Mouse (Mus musculus): Measurements from ENCODE around the gene Npff. TPM values are rescaled to one million over a fixed set of nuclear protein-coding genes. Genes with fewer than 3 reads are reported as not detected.

The Npff gene
- polyA plus RNA-seq, 1 experiment from 2014 or later, result 1.6 TPM

- Histone ChIP-seq H3K36me3 (ENCODE audit: insufficient read depth, low read length) (peaks cover 5% of the 10 kb centered on the region; the same call in 1 of the 2 replicates), H3K9me3 (replicated peaks; ENCODE audit: low read length) (no peaks in the 10 kb centered on the region), H3K4me2 (ENCODE audit: low read length) (peak within 1 kb of the TSS; percentile 84), H3K9ac (ENCODE audit: low read depth, low read length) (peak within 1 kb of the TSS; percentile 71), H3K27me3 (ENCODE audit: insufficient read depth, low read length) (no peaks in the 10 kb centered on the region), H3K4me1 (replicated peaks; ENCODE audit: insufficient read depth, low read length) (peaks cover 14% of the 10 kb centered on the region), H3K4me3 (replicated peaks; ENCODE audit: low read depth, low read length) (peak within 1 kb of the TSS; percentile 67), H3K27ac (peak within 1 kb of the TSS; percentile 97)
- ATAC-seq (replicated peaks; ENCODE audit: low FRiP score, low read depth) (peak; percentile 91), DNase-seq (ENCODE audit: low spot score) (peak; percentile 100)
- under 1% methylated on average over 59 of the region's 60 CpGs for WGBS
- TF ChIP-seq CTCF (IDR thresholded peaks at IDR 0.05; ENCODE audit: low read depth), result no peak
Observed at GRCm38 (mm10) chr15:102517976-102518858, 6.5 kb downstream of the Npff start, which contains the start of gene Tarbp2. Gene Tarbp2 (plus strand): TSS chr15:102518192.

- Histone ChIP-seq H3K4me3 (replicated peaks; ENCODE audit: low read depth, low read length) (peak overlapping the region; percentile 67), H3K9ac (ENCODE audit: low read depth, low read length) (peak overlapping the region; percentile 58; the same call in 1 of the 2 replicates), H3K27me3 (ENCODE audit: insufficient read depth, low read length) (no peaks in the 10 kb centered on the region), H3K27ac (peak overlapping the region; percentile 79), H3K36me3 (ENCODE audit: insufficient read depth, low read length) (peaks cover 4% of the 10 kb centered on the region; the same call in 1 of the 2 replicates), H3K4me1 (replicated peaks; ENCODE audit: insufficient read depth, low read length) (peaks cover 18% of the 10 kb centered on the region), H3K9me3 (replicated peaks; ENCODE audit: low read length) (no peaks in the 10 kb centered on the region), H3K4me2 (ENCODE audit: low read length) (peak overlapping the region; percentile 84)
- DNase-seq (ENCODE audit: low spot score) (no peak), ATAC-seq (replicated peaks; ENCODE audit: low FRiP score, low read depth) (no peak; the same call in 1 of the 2 replicates)
- no peak for TF ChIP-seq CTCF (IDR thresholded peaks at IDR 0.05; ENCODE audit: low read depth)
- WGBS, result 0% methylated on average over 10 of the region's 10 CpGs
Observed at GRCm38 (mm10) chr15:102517631-102517975, 7.1 kb downstream of the Npff start.

- Histone ChIP-seq H3K4me2 (ENCODE audit: low read length) (peak within 1 kb of the TSS; percentile 84), H3K27me3 (ENCODE audit: insufficient read depth, low read length) (no peaks in the 10 kb centered on the region), H3K27ac (peak within 1 kb of the TSS; percentile 79), H3K9me3 (replicated peaks; ENCODE audit: low read length) (no peaks in the 10 kb centered on the region), H3K4me3 (replicated peaks; ENCODE audit: low read depth, low read length) (peak within 1 kb of the TSS; percentile 67), H3K9ac (ENCODE audit: low read depth, low read length) (peak within 1 kb of the TSS; percentile 58), H3K4me1 (replicated peaks; ENCODE audit: insufficient read depth, low read length) (peaks cover 24% of the 10 kb centered on the region), H3K36me3 (ENCODE audit: insufficient read depth, low read length) (no peaks in the 10 kb centered on the region)
- ATAC-seq (replicated peaks; ENCODE audit: low FRiP score, low read depth), result no peak
- no peak for TF ChIP-seq CTCF (IDR thresholded peaks at IDR 0.05; ENCODE audit: low read depth)
- DNase-seq (ENCODE audit: low spot score), result peak; percentile 80
- 0% methylated on average over 42 of the region's 43 CpGs for WGBS
Observed at GRCm38 (mm10) chr15:102516728-102517404, 7.9 kb downstream of the Npff start, which contains the start of gene Map3k12. Gene Map3k12 (minus strand): TSS chr15:102517064.

GRCm38 (mm10) chr15:102516293-102516692 lies 8.4 kb downstream of the Npff start:
- no peak for TF ChIP-seq CTCF (IDR thresholded peaks at IDR 0.05; ENCODE audit: low read depth)
- peak; percentile 52 for DNase-seq (ENCODE audit: low spot score)

GRCm38 (mm10) chr15:102515791-102516190 lies 9.0 kb downstream of the Npff start:
- H3K9me3 ChIP-seq (replicated peaks; ENCODE audit: low read length), result no peaks in the 10 kb centered on the region
- H3K36me3 ChIP-seq (ENCODE audit: insufficient read depth, low read length), result no peaks in the 10 kb centered on the region
- WGBS, result 41% methylated on average over 4 of the region's 4 CpGs
- DNase-seq (ENCODE audit: low spot score) (no peak), ATAC-seq (replicated peaks; ENCODE audit: low FRiP score, low read depth) (no peak)
- H3K9ac ChIP-seq (ENCODE audit: low read depth, low read length), result peak overlapping the region; percentile 58; the same call in 1 of the 2 replicates
- TF ChIP-seq CTCF (IDR thresholded peaks at IDR 0.05; ENCODE audit: low read depth), result no peak
- H3K27ac ChIP-seq, result no peak overlapping the region
- H3K4me2 ChIP-seq (ENCODE audit: low read length), result peak overlapping the region; percentile 84
- H3K4me1 ChIP-seq (replicated peaks; ENCODE audit: insufficient read depth, low read length), result peaks cover 32% of the 10 kb centered on the region
- H3K27me3 ChIP-seq (ENCODE audit: insufficient read depth, low read length), result no peaks in the 10 kb centered on the region
- H3K4me3 ChIP-seq (replicated peaks; ENCODE audit: low read depth, low read length), result peak overlapping the region; percentile 67

More at GRCm38 (mm10) chr15:102516293-102516692, 8.4 kb downstream of the Npff start:
- WGBS, result under 1% methylated on average over 11 of the region's 12 CpGs
- Histone ChIP-seq H3K4me2 (ENCODE audit: low read length) (peak overlapping the region; percentile 84), H3K4me1 (replicated peaks; ENCODE audit: insufficient read depth, low read length) (peaks cover 28% of the 10 kb centered on the region), H3K9me3 (replicated peaks; ENCODE audit: low read length) (no peaks in the 10 kb centered on the region), H3K9ac (ENCODE audit: low read depth, low read length) (peak overlapping the region; percentile 58), H3K27ac (peak overlapping the region; percentile 79), H3K36me3 (ENCODE audit: insufficient read depth, low read length) (no peaks in the 10 kb centered on the region), H3K27me3 (ENCODE audit: insufficient read depth, low read length) (no peaks in the 10 kb centered on the region), H3K4me3 (replicated peaks; ENCODE audit: low read depth, low read length) (peak overlapping the region; percentile 67)
- no peak for ATAC-seq (replicated peaks; ENCODE audit: low FRiP score, low read depth)

- Histone ChIP-seq H3K9ac (ENCODE audit: low read depth, low read length) (no peak overlapping the region), H3K4me3 (replicated peaks; ENCODE audit: low read depth, low read length) (no peak overlapping the region)
- no peak for DNase-seq (ENCODE audit: low spot score)
Observed at GRCm38 (mm10) chr15:102515261-102515660, 9.5 kb downstream of the Npff start.

More at GRCm38 (mm10) chr15:102515261-102515660, 9.5 kb downstream of the Npff start:
- no peak for ATAC-seq (replicated peaks; ENCODE audit: low FRiP score, low read depth)
- H3K27me3 ChIP-seq (ENCODE audit: insufficient read depth, low read length), result no peaks in the 10 kb centered on the region
- 89% methylated on average over 2 of the region's 2 CpGs for WGBS
- no peak for TF ChIP-seq CTCF (IDR thresholded peaks at IDR 0.05; ENCODE audit: low read depth)
- H3K36me3 ChIP-seq (ENCODE audit: insufficient read depth, low read length), result no peaks in the 10 kb centered on the region
- H3K4me2 ChIP-seq (ENCODE audit: low read length), result no peak overlapping the region
- H3K4me1 ChIP-seq (replicated peaks; ENCODE audit: insufficient read depth, low read length), result peaks cover 33% of the 10 kb centered on the region
- H3K9me3 ChIP-seq (replicated peaks; ENCODE audit: low read length), result no peaks in the 10 kb centered on the region
- no peak overlapping the region for H3K27ac ChIP-seq
